Mouse (Mus musculus) adrenal gland, adult 18-20 months (tissue): ENCODE measurements around the gene Litaf. TPM values are rescaled to one million over a fixed set of nuclear protein-coding genes. Genes with fewer than 3 reads are reported as not detected.
"Not testable (repeated sequence)": the region's sequence is repeated elsewhere in the genome, so short reads cannot be mapped to it uniquely, and the experiment has no call there.

ENCODE experiments used
- DNase-seq, 2 experiments: peaks; one replicate each; pipeline ENCODE4 v3.0.0; 2021 to 2022; ENCODE audit warnings: low spot score in 2 of 2
- total RNA-seq, 2 experiments: library from RNA; stranded (reverse); gene quantifications; 1 replicate in 1 of 2; 2 replicates in 1 of 2; pipeline ENCODE4 v1.2.3; 2021

The Litaf gene
- total RNA-seq, 2 experiments from 2014 or later, result 48.5 to 56.4 TPM

DNA sequence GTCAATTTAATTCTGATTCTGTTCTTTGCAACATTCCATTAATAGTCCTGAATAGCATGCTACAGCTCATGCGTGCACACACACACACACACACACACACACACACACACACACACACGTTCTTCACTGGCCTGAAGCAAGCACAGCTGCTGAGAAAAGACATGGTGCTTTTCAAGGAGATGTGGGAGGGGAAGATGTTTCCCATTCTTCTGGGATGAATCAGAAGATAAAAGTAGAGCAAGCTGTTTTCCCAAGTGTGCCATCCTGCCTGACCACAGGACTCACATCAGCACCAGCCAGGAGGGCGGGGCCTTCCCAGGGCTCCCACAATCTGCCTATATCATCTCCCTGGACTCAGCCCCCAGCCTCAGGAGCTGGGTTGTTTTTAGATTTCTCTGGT is 41.1 kb downstream of the Litaf start:
- DNase-seq, result no peak

- DNase-seq, result no peak
Measured at GRCm38 (mm10) chr16:11023618-11024017, 42.3 kb downstream of the Litaf start.

- DNase-seq, result no peak
Measured at GRCm38 (mm10) chr16:11022113-11022489, 43.9 kb downstream of the Litaf start.

GRCm38 (mm10) chr16:11021403-11022112 is 44.4 kb downstream of the Litaf start:
- no peak for DNase-seq

DNA sequence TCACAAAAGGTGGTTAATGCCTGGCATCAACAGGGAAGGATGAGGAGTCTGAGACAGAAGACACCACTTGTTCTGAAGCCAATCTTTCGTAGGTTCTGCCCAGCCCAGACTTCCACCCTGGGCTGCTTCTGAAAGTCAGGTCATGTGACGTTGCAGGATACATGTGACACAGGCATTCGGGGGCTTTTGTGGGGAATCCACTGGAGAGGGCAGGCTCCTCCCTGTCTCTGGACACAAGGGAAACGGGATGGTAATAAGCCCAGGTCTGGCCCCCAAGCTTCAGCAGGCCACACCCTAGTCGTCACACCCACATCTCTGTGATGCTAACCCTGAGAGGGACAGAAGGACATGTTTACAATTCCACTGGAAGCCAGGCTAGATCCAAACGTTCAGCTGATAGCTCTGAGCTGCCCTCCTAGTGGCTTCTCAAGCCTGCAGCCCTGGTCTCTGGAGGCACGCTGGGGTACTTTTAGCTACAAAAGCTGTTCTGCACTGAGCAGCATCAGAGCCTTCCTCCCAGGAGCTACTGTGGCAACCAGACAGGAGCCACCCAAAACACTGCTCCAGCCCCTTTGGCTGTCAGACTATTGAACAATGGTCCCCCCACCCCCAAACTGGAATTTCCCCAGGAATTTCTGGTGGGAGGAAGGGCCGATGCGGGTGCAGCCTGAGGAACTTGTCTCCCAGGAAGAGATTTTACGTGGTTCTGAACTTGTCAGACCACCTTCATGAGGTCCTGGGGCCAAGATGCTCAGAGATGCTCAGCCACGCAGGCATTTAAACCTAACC is 48.0 kb downstream of the Litaf start:
- DNase-seq, result no peak

- no peak for DNase-seq
Measured at GRCm38 (mm10) chr16:11016353-11016752, 49.6 kb downstream of the Litaf start.

- no peak for DNase-seq
Measured at GRCm38 (mm10) chr16:11014407-11014806, 51.5 kb downstream of the Litaf start.

DNA sequence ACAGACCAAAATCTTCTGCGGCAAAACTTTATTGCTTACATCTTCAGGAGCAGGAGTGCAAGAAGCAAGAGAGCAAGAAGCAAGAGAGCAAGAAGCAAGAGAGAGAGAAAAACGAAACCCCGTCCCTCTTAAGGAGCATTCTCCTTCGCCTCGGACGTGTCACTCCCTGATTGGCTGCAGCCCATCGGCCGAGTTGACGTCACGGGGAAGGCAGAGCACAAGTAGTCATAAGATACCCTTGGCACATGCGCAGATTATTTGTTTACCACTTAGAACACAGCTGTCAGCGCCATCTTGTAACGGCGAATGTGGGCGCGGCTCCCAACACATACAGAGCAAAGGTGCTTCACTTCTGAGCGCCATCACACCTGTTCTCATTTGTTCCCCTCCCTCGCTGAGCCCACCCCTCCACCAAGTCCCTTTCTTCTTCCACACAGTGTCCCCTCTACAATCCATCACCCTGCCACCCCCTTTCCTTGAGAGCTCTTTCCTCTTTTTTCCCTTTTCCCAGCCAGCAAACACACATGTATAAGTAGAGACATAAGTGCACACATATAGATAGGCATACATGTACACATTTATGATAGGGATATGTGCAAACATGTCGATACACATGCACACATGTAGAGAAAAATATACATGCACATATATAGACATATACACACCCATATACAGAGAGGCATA is 52.4 kb downstream of the Litaf start:
- not testable (repeated sequence) for DNase-seq

- DNase-seq, result peak in 1 of 2 experiments; percentile 48
Measured at GRCm38 (mm10) chr16:11012571-11013463, 53.1 kb downstream of the Litaf start.

GRCm38 (mm10) chr16:11011939-11012338 is 54.0 kb downstream of the Litaf start:
- no peak for DNase-seq

DNA sequence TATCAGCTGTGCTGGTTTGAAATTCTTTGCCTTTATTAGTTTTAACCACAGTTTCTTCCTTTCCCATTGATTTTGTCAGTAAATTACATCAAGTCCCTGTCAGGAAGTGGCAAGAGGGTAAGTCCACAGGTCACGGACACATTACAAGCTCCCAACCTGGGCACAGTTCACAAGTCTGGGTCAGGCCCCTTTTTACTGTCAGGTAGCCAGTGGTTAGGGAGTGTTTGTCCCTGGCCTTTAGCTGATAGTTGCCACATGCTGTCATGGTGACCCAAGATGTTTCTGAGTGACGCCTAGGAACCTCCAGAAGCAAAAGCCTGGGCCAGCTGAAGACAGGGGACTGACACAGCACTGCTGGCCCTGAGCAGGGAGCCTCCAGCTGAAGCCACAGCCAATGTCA is 54.8 kb downstream of the Litaf start:
- no peak for DNase-seq

DNA sequence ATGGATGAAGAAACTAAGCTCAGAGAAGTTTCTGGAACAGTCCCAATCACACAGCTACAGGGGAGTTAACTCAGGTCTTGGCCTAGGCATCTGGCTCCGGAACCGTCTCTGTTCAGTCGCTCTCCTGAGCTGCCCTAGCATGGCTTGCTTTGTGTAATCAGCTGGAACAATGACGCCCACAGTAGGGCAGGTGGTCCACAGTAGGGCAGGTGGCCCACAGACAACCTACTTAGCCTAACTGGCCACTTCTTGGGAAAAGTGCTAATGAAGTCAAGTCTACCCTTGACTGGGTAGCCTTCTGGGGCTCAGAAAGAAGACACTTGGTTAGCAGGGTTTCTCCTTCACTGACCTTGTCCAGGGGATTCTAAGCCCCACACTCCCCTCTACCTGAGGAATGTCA is 55.7 kb downstream of the Litaf start:
- no peak for DNase-seq

GRCm38 (mm10) chr16:11008162-11008991 is 57.6 kb downstream of the Litaf start:
- peak; percentile 45 to 57 for DNase-seq

- DNase-seq, result no peak
Measured at GRCm38 (mm10) chr16:11006100-11006499, 59.9 kb downstream of the Litaf start.

DNA sequence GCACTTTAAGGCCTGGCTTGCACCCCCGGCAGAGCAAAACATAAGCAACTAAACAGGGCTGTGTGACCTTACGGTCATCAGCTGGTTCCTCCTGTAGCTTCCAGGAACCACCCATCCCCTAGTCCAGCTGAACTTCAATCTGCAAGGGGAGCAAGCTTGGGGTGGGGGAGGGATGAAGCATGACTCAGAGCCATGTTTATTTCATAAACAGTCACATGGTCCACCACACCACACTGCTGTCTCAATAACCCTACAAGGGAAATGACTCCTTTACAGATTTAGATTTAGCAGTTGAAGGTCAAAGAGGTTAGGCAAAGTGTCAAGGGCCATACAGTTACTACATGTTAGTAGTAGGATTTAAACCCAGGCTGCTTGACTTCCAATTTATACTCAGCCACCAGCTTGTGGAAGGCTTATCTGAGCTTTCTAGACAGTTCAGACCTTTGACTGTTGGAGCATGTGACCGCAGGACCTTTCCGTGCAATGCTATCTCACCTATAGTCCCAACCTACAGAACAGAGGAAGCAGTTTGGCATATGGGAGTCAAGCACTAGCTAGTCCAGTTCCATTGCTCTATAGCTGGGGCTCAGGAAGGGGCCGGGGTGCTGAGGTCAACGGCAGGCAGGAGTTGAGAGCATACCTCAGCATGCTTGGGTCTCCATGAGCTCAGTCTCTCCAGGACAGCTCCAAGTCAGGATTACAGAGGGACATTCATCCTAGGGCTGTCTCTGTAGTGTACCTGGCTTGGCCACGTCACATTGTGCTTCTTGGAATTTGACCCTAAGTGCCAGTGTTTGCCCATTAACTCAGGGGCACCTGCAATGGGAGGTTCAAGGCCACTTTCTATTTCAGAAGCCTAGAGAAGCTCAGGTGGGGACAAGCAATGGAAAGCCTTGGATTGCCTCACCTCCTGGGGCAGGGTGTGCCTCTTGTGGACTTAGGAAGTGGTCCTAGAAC is 64.0 kb downstream of the Litaf start:
- no peak for DNase-seq

- no peak for DNase-seq
Measured at GRCm38 (mm10) chr16:10999809-11000208, 66.1 kb downstream of the Litaf start.

GRCm38 (mm10) chr16:10998224-10998623 is 67.7 kb downstream of the Litaf start:
- no peak for DNase-seq

DNA sequence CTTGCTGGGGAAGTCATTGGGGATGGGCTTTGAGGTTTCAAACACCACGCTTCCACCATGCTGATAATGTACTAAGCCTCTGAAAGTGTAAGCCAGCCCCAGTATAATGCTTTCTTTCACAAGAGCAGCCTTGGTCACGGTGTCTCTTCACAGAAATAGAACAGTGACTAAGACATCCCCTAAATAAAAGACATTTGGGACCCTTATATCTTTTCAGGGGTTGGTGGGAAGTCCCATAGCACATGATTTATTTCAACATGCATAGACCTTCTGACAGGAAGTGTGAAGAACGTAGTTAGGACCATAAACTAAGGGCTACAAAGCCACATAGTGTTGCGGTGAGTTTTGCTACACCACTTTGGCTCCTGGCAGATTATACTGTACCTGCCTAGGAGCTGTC is 69.4 kb downstream of the Litaf start:
- DNase-seq, result no peak
